Mouse (Mus musculus): ENCODE data around the gene Ceacam20.
A peak's percentile ranks its signal among the peaks of the same experiment; 100 is the strongest.
"Not testable (repeated sequence)": the region's sequence is repeated elsewhere in the genome, so short reads cannot be mapped to it uniquely, and the experiment has no call there.

The Ceacam20 gene

GRCm38 (mm10) chr7:19948956-19949355 is 16.3 kb upstream of the Ceacam20 start:
- no peak for DNase-seq (ENCODE audit: low spot score in 2 of 2)

GRCm38 (mm10) chr7:19949996-19950395 is 15.2 kb upstream of the Ceacam20 start:
- DNase-seq (ENCODE audit: low spot score in 2 of 2) = no peak

- no peak for DNase-seq (ENCODE audit: low spot score in 2 of 2)
These were observed 14.6 kb upstream of the Ceacam20 start, which contains the start of gene Igsf23 for GRCm38 (mm10) chr7:19950589-19950988. Gene Igsf23, minus strand, starts transcription at chr7:19950756.

- no peak for DNase-seq (ENCODE audit: low spot score in 2 of 2)
These were observed 12.8 kb upstream of the Ceacam20 start for GRCm38 (mm10) chr7:19952320-19952986.

- no peak for DNase-seq (ENCODE audit: low spot score in 2 of 2)
These were observed 12.2 kb upstream of the Ceacam20 start for GRCm38 (mm10) chr7:19953054-19953453.

- no peak for DNase-seq (ENCODE audit: low spot score in 2 of 2)
These were observed 9.4 kb upstream of the Ceacam20 start for GRCm38 (mm10) chr7:19955861-19956260.

GRCm38 (mm10) chr7:19956341-19956781 is 8.9 kb upstream of the Ceacam20 start:
- DNase-seq (ENCODE audit: low spot score in 2 of 2) = peak; percentile 56 to 86

- DNase-seq (ENCODE audit: low spot score in 2 of 2) = no peak
These were observed 2.8 kb upstream of the Ceacam20 start for GRCm38 (mm10) chr7:19962423-19962822.

- no peak for DNase-seq (ENCODE audit: low spot score in 2 of 2)
These were observed 3.9 kb downstream of the Ceacam20 start for GRCm38 (mm10) chr7:19969106-19969505.

GRCm38 (mm10) chr7:19969541-19970090 is 4.4 kb downstream of the Ceacam20 start:
- no peak for DNase-seq (ENCODE audit: low spot score in 2 of 2)

GRCm38 (mm10) chr7:19970196-19970595 is 5.0 kb downstream of the Ceacam20 start:
- no peak for DNase-seq (ENCODE audit: low spot score in 2 of 2)

GRCm38 (mm10) chr7:19971516-19971915 is 6.3 kb downstream of the Ceacam20 start:
- no peak for DNase-seq (ENCODE audit: low spot score in 2 of 2)

- not testable (repeated sequence) for DNase-seq (ENCODE audit: low spot score in 2 of 2)
These were observed 26.0 kb downstream of the Ceacam20 start, which contains the start of gene Nlrp9b for GRCm38 (mm10) chr7:19991165-19991564. Gene Nlrp9b, plus strand, starts transcription at chr7:19991465.

GRCm38 (mm10) chr7:19996721-19997120 is 31.5 kb downstream of the Ceacam20 start:
- DNase-seq (ENCODE audit: low spot score in 2 of 2) = not testable (repeated sequence)

GRCm38 (mm10) chr7:20009987-20010386 is 44.8 kb downstream of the Ceacam20 start:
- DNase-seq (ENCODE audit: low spot score in 2 of 2) = no peak

All from frontal cortex, postnatal 14 days (tissue).